Comparison of ENCODE assay signal across 21 mouse cellular contexts in the genomic region with DNA sequence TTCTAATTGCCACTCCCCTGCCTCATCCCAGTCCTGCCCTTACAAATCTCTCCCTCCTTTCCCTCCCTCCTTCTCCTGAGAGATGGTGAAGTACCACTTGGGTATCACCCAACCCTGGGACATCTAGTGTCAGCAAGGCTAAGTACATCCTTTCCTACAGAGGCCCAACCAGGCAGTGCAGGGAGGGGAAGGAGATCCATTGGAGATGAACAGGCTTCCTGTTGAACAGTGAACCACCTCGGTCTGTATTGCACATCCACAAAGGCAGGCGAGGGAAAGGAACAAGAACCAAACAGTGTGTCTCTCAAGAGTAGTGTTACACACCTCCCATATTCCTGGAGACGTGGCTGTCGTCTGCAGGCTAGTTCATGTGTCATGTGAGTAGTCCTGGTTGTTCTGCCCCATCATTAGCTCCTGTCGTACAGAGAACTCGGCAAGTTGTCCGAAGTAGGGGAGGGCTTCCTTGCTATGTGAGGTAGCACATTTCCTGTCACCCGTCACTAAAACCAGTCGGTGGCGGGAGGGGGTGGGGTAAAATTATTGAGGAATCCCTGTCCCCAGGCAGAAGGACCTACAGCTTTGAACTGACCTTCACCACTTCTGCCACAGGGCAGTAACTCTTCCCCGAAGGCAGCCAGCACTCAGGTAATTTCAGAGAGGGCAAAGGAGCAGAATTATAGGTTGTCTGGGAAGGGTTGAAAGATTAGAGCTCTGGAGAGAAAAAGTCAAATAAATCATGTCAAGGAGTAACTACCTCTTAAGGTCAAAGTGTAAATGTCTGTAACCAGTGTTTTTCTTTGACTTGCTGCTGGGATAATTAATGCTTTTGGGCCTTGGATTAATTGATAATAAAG.
DNase-seq lines count a peak whose midpoint lies in the region; ATAC-seq and TF ChIP-seq lines count a peak whose summit lies in the region.
"Had no signal": no experiment of that assay in that cellular context is flagged by ENCODE, and none has a peak within 500 bp of the region (broad histone marks: within the 10 kb centered on the region; RNA-seq: fewer than 3 reads in every experiment).

No protein-coding gene starts in this region.

- 19% methylated on average over 11 of the region's 11 CpGs for WGBS in intestine, embryonic 14.5 days
- WGBS in intestine, postnatal 0 days: 22% methylated on average over 11 of the region's 11 CpGs
- WGBS in hindbrain, embryonic 14.5 days: 77% methylated on average over 11 of the region's 11 CpGs
- 66% methylated on average over 11 of the region's 11 CpGs for WGBS in hindbrain, embryonic 11.5 days

- H3K36me3 ChIP-seq in intestine, embryonic 14.5 days (ENCODE audit: control insufficient read depth, insufficient read depth, low read length): no peaks in the 10 kb centered on the region
- no peaks in the 10 kb centered on the region for H3K36me3 ChIP-seq in intestine, postnatal 0 days (ENCODE audit: control insufficient read depth, insufficient read depth)
- no peaks in the 10 kb centered on the region for H3K36me3 ChIP-seq in hindbrain, embryonic 14.5 days (replicated peaks; ENCODE audit: control insufficient read depth, insufficient read depth)
- H3K36me3 ChIP-seq in hindbrain, embryonic 11.5 days (ENCODE audit: control insufficient read depth, insufficient read depth, low read length): no peaks in the 10 kb centered on the region
- H3K36me3 ChIP-seq: heart, embryonic 10.5 days; hindbrain, embryonic 13.5 days; limb, embryonic 12.5 days had no signal

- H3K4me1 ChIP-seq in intestine, embryonic 14.5 days (replicated peaks; ENCODE audit: control insufficient read depth, insufficient read depth, low read length): 0 out of 2 replicates have a peak, but pooled peaks cover 2% of the 10 kb centered on the region
- no peaks in the 10 kb centered on the region for H3K4me1 ChIP-seq in intestine, postnatal 0 days (replicated peaks; ENCODE audit: control insufficient read depth, insufficient read depth, low read length)
- H3K4me1 ChIP-seq in hindbrain, embryonic 14.5 days (replicated peaks; ENCODE audit: control insufficient read depth, insufficient read depth, low read length): no peaks in the 10 kb centered on the region
- H3K4me1 ChIP-seq in hindbrain, embryonic 11.5 days (replicated peaks; ENCODE audit: control insufficient read depth, insufficient read depth, low read length): no peaks in the 10 kb centered on the region
- H3K4me1 ChIP-seq: hindbrain, embryonic 13.5 days had no signal

- no peaks in the 10 kb centered on the region for H3K9me3 ChIP-seq in intestine, embryonic 14.5 days (ENCODE audit: control insufficient read depth, low read length)
- H3K9me3 ChIP-seq in intestine, postnatal 0 days (ENCODE audit: control insufficient read depth): no peaks in the 10 kb centered on the region
- no peaks in the 10 kb centered on the region for H3K9me3 ChIP-seq in hindbrain, embryonic 14.5 days (ENCODE audit: control insufficient read depth, low read length)
- no peaks in the 10 kb centered on the region for H3K9me3 ChIP-seq in hindbrain, embryonic 11.5 days (ENCODE audit: control insufficient read depth, low read length)
- H3K9me3 ChIP-seq: heart, embryonic 10.5 days; hindbrain, embryonic 13.5 days; limb, embryonic 12.5 days; megakaryocyte, embryonic 14.5 days had no signal

- no peak overlapping the region for H3K4me2 ChIP-seq in intestine, embryonic 14.5 days (ENCODE audit: low read length)
- no peak overlapping the region; the same call in 1 of the 2 replicates for H3K4me2 ChIP-seq in intestine, postnatal 0 days (replicated peaks; ENCODE audit: low read depth)
- H3K4me2 ChIP-seq in hindbrain, embryonic 14.5 days (replicated peaks): no peak overlapping the region
- H3K4me2 ChIP-seq in hindbrain, embryonic 11.5 days (replicated peaks; ENCODE audit: low read depth, low read length): no peak overlapping the region
- H3K4me2 ChIP-seq: hindbrain, embryonic 13.5 days; limb, embryonic 12.5 days had no signal

- ATAC-seq in intestine, embryonic 14.5 days (replicated peaks; ENCODE audit: low FRiP score, low TSS enrichment, low read depth): 0 out of 2 replicates have a peak, but pooled peaks have one; percentile 32
- no peak for ATAC-seq in intestine, postnatal 0 days
- ATAC-seq in hindbrain, embryonic 14.5 days (ENCODE audit: low FRiP score): no peak
- no peak for ATAC-seq in hindbrain, embryonic 11.5 days (ENCODE audit: low FRiP score)
- ATAC-seq: activated CD4-positive, CD25-positive, alpha-beta regulatory T cell, adult 4 months; lung, postnatal 0 days; midbrain, embryonic 16.5 days had no signal

- no peak for DNase-seq in intestine, embryonic 14.5 days (ENCODE audit: low spot score)
- peak; percentile 40 for DNase-seq in embryo, embryonic 10.5 days (ENCODE audit: low spot score)
- DNase-seq in forelimb bud, embryonic 11.5 days (ENCODE audit: low read depth, low spot score): peak; percentile 35
- DNase-seq in mesoderm, embryonic 11.5 days (ENCODE audit: low read depth, low spot score): peak; percentile 56
- DNase-seq in hindbrain, embryonic 14.5 days (ENCODE audit: low spot score): no peak
- no peak for DNase-seq in hindbrain, embryonic 11.5 days (ENCODE audit: low spot score)
- DNase-seq: cerebellum, postnatal 14 days; gastrocnemius, postnatal 10 days; heart, postnatal 10 days; kidney, adult 8-10 months; right cerebral cortex, postnatal 4 days; thymus, postnatal 36 days had no signal

- TF ChIP-seq CTCF in intestine, postnatal 0 days (IDR thresholded peaks at IDR 0.05; ENCODE audit: low read depth): no peak

- no peak overlapping the region for H3K4me3 ChIP-seq in intestine, embryonic 14.5 days (ENCODE audit: low read depth, low read length)
- H3K4me3 ChIP-seq in intestine, postnatal 0 days (ENCODE audit: low read depth, low read length): no peak overlapping the region
- H3K4me3 ChIP-seq in hindbrain, embryonic 14.5 days (replicated peaks; ENCODE audit: low read length): no peak overlapping the region
- H3K4me3 ChIP-seq in hindbrain, embryonic 11.5 days (ENCODE audit: low read depth, low read length): no peak overlapping the region
- H3K4me3 ChIP-seq: heart, embryonic 10.5 days; hindbrain, embryonic 13.5 days; limb, embryonic 12.5 days; megakaryocyte, embryonic 14.5 days had no signal

- no peak overlapping the region for H3K27ac ChIP-seq in intestine, embryonic 14.5 days (ENCODE audit: low read depth)
- H3K27ac ChIP-seq in intestine, postnatal 0 days (ENCODE audit: low read depth, low read length): no peak overlapping the region
- no peak overlapping the region for H3K27ac ChIP-seq in hindbrain, embryonic 14.5 days
- no peak overlapping the region for H3K27ac ChIP-seq in hindbrain, embryonic 11.5 days (ENCODE audit: low read depth, low read length)
- H3K27ac ChIP-seq: heart, embryonic 10.5 days; hindbrain, embryonic 13.5 days; limb, embryonic 12.5 days; liver, embryonic 14.5 days had no signal

- no peak overlapping the region for H3K9ac ChIP-seq in intestine, embryonic 14.5 days (ENCODE audit: low read length)
- no peak overlapping the region for H3K9ac ChIP-seq in intestine, postnatal 0 days (ENCODE audit: low read depth, low read length)
- no peak overlapping the region for H3K9ac ChIP-seq in hindbrain, embryonic 14.5 days
- H3K9ac ChIP-seq in hindbrain, embryonic 11.5 days (ENCODE audit: low read depth, low read length): no peak overlapping the region
- H3K9ac ChIP-seq: hindbrain, embryonic 13.5 days; limb, embryonic 12.5 days; liver, embryonic 14.5 days had no signal

- H3K27me3 ChIP-seq in intestine, embryonic 14.5 days (replicated peaks; ENCODE audit: control insufficient read depth, insufficient read depth, low read length): no peaks in the 10 kb centered on the region
- H3K27me3 ChIP-seq in intestine, postnatal 0 days (replicated peaks; ENCODE audit: control insufficient read depth, insufficient read depth, low read length): no peaks in the 10 kb centered on the region
- no peaks in the 10 kb centered on the region for H3K27me3 ChIP-seq in hindbrain, embryonic 14.5 days (ENCODE audit: control insufficient read depth, insufficient read depth, low read length)
- no peaks in the 10 kb centered on the region for H3K27me3 ChIP-seq in hindbrain, embryonic 11.5 days (ENCODE audit: control insufficient read depth, insufficient read depth, low read length)
- H3K27me3 ChIP-seq: hindbrain, embryonic 13.5 days; limb, embryonic 12.5 days; megakaryocyte, embryonic 14.5 days had no signal

Comparison
In these comparisons a context has a peak if more than half of its experiments do, and no peak if none do; other contexts are left out.
1. DNase-seq: peak in embryo, embryonic 10.5 days (single experiment), forelimb bud, embryonic 11.5 days (single experiment) and mesoderm, embryonic 11.5 days (single experiment); none in intestine, embryonic 14.5 days (single experiment), hindbrain, embryonic 14.5 days (single experiment) and hindbrain, embryonic 11.5 days (single experiment).